9 mouse cellular contexts compared by ENCODE assay signal in the genomic region with DNA sequence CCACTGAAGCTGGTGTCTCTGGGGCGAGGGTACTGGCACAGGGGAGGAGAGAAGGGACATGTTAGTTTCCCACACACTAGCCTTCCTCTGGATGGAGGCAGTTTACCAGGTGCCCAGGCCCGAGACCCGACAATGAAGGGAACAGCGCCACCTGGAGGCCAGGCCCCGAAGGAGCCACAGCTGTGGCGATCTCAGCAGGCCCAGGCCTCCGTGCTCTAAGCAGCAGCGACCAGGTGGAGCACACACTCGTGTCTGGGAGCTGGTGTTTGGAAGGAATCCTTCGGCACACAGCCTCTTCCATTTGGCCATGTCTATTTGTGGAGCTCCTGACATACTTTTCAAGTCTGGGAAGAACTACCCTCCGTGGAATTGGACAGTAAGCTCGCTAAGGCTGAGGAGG. TPM values are rescaled to one million over a fixed set of nuclear protein-coding genes. Genes with fewer than 3 reads are reported as not detected.
DNase-seq lines count a peak whose midpoint lies in the region; ATAC-seq and TF ChIP-seq lines count a peak whose summit lies in the region.
"Had no signal": no experiment of that assay in that cellular context is flagged by ENCODE, and none has a peak within 500 bp of the region (broad histone marks: within the 10 kb centered on the region; RNA-seq: fewer than 3 reads in every experiment).

No protein-coding gene starts in this region.

- no peak for TF ChIP-seq POLR2A in bone marrow, adult 2 months (IDR thresholded peaks at IDR 0.05; ENCODE audit: borderline replicate concordance, control insufficient read depth, low read depth, low read length)
- TF ChIP-seq POLR2A in embryonic fibroblast, embryonic 13.5 days (IDR thresholded peaks at IDR 0.05; ENCODE audit: low read depth, low read length), result no peak

- no peak overlapping the region for H3K9ac ChIP-seq in hindbrain, embryonic 14.5 days
- H3K9ac ChIP-seq in neural tube, embryonic 13.5 days, result peak overlapping the region; percentile 43; the same call in 1 of the 2 replicates

- H3K36me3 ChIP-seq in hindbrain, embryonic 10.5 days, result peaks cover 57% of the 10 kb centered on the region
- peaks cover 26% of the 10 kb centered on the region for H3K36me3 ChIP-seq in hindbrain, embryonic 14.5 days (replicated peaks; ENCODE audit: control insufficient read depth, insufficient read depth)
- peaks cover 28% of the 10 kb centered on the region for H3K36me3 ChIP-seq in neural tube, embryonic 13.5 days

- ATAC-seq in hindbrain, embryonic 14.5 days (ENCODE audit: low FRiP score), result no peak
- ATAC-seq in neural tube, embryonic 13.5 days (ENCODE audit: low read depth), result no peak

- peak; percentile 89 for TF ChIP-seq CTCF in bone marrow, adult 2 months (IDR thresholded peaks at IDR 0.05; ENCODE audit: control insufficient read depth, insufficient read depth, low read length)
- peak; percentile 84 for TF ChIP-seq CTCF in embryonic fibroblast, embryonic 13.5 days (IDR thresholded peaks at IDR 0.05; ENCODE audit: borderline replicate concordance, insufficient read depth, low read length)

- WGBS in hindbrain, embryonic 10.5 days, result 31% methylated on average over 12 of the region's 12 CpGs
- 31% methylated on average over 12 of the region's 12 CpGs for WGBS in hindbrain, embryonic 14.5 days
- 39% methylated on average over 12 of the region's 12 CpGs for WGBS in bone marrow, adult 2 months
- 35% methylated on average over 12 of the region's 12 CpGs for WGBS in neural tube, embryonic 13.5 days

- H3K9me3 ChIP-seq in hindbrain, embryonic 10.5 days, result no peaks in the 10 kb centered on the region
- H3K9me3 ChIP-seq in hindbrain, embryonic 14.5 days (ENCODE audit: control insufficient read depth, low read length), result no peaks in the 10 kb centered on the region
- no peaks in the 10 kb centered on the region for H3K9me3 ChIP-seq in neural tube, embryonic 13.5 days

- DNase-seq in hindbrain, embryonic 10.5 days (ENCODE audit: low spot score), result peak; percentile 83
- no peak for DNase-seq in hindbrain, embryonic 14.5 days (ENCODE audit: low spot score)
- DNase-seq in kidney, adult 18-20 months, result peak; percentile 77
- peak; percentile 78 for DNase-seq in liver
- DNase-seq in testis, postnatal 10 days (ENCODE audit: low spot score), result peak; percentile 94

- H3K4me2 ChIP-seq in hindbrain, embryonic 14.5 days (replicated peaks), result no peak overlapping the region
- no peak overlapping the region for H3K4me2 ChIP-seq in neural tube, embryonic 13.5 days

- H3K27me3 ChIP-seq in hindbrain, embryonic 10.5 days (ENCODE audit: insufficient read depth, poor library complexity, severe bottlenecking), result no peaks in the 10 kb centered on the region
- H3K27me3 ChIP-seq in hindbrain, embryonic 14.5 days (ENCODE audit: control insufficient read depth, insufficient read depth, low read length), result no peaks in the 10 kb centered on the region
- 0 out of 2 replicates have a peak, but pooled peaks cover 7% of the 10 kb centered on the region for H3K27me3 ChIP-seq in neural tube, embryonic 13.5 days

- no peak overlapping the region for H3K27ac ChIP-seq in hindbrain, embryonic 10.5 days
- no peak overlapping the region for H3K27ac ChIP-seq in hindbrain, embryonic 14.5 days
- H3K27ac ChIP-seq in bone marrow, adult 2 months (ENCODE audit: control insufficient read depth, insufficient read depth, low read depth, low read length, poor library complexity), result no peak overlapping the region
- no peak overlapping the region for H3K27ac ChIP-seq in embryonic fibroblast, embryonic 13.5 days (ENCODE audit: insufficient read depth, low read length)
- H3K27ac ChIP-seq in neural tube, embryonic 13.5 days (replicated peaks), result 0 out of 2 replicates have a peak overlapping the region, but pooled peaks have one; percentile 7

- peaks cover 48% of the 10 kb centered on the region for H3K4me1 ChIP-seq in hindbrain, embryonic 10.5 days (replicated peaks)
- peaks cover 33% of the 10 kb centered on the region for H3K4me1 ChIP-seq in hindbrain, embryonic 14.5 days (replicated peaks; ENCODE audit: control insufficient read depth, insufficient read depth, low read length)
- no peaks in the 10 kb centered on the region; the same call in 1 of the 2 replicates for H3K4me1 ChIP-seq in bone marrow, adult 2 months (ENCODE audit: control insufficient read depth, insufficient read depth, low read length)
- H3K4me1 ChIP-seq in embryonic fibroblast, embryonic 13.5 days (ENCODE audit: control insufficient read depth, insufficient read depth, low read length), result no peaks in the 10 kb centered on the region; the same call in 1 of the 2 replicates
- H3K4me1 ChIP-seq in neural tube, embryonic 13.5 days (replicated peaks), result peaks cover 77% of the 10 kb centered on the region

- H3K4me3 ChIP-seq in hindbrain, embryonic 10.5 days, result no peak overlapping the region
- H3K4me3 ChIP-seq in hindbrain, embryonic 14.5 days (replicated peaks; ENCODE audit: low read length), result no peak overlapping the region
- no peak overlapping the region for H3K4me3 ChIP-seq in bone marrow, adult 2 months (replicated peaks; ENCODE audit: control insufficient read depth, low read depth, low read length)
- H3K4me3 ChIP-seq in embryonic fibroblast, embryonic 13.5 days (ENCODE audit: insufficient read depth, low read length), result no peak overlapping the region
- no peak overlapping the region for H3K4me3 ChIP-seq in neural tube, embryonic 13.5 days
- H3K4me3 ChIP-seq: erythroblast, embryonic 14.5 days had no signal

RNA-seq across cellular contexts. Expression of a gene that starts 8.5 kb away (rescaled TPM):
- polyA plus RNA-seq in hindbrain, embryonic 10.5 days (2016; fragmentation: Nextera tagmentation; extraction: Ambion mirVana), result 395 and 442 TPM in 2 replicates
- polyA plus RNA-seq in hindbrain, embryonic 14.5 days (2014; fragmentation: Nextera tagmentation; extraction: Ambion mirVana), result 359 and 406 TPM in 2 replicates
- 53.9 and 105 TPM in 2 replicates for polyA plus RNA-seq in bone marrow, adult 2 months (2011; ENCODE audit: insufficient read depth, insufficient read length, low replicate concordance, missing spikeins)
- 148 and 168 TPM in 2 replicates for polyA plus RNA-seq in embryonic fibroblast, embryonic 13.5 days (2011; ENCODE audit: insufficient read length, low read depth, missing spikeins)
- polyA plus RNA-seq in neural tube, embryonic 13.5 days (2015; fragmentation: Nextera tagmentation; extraction: Ambion mirVana), result 292 and 313 TPM in 2 replicates

RNA-seq across cellular contexts. Expression of a gene that starts 42.4 kb away (rescaled TPM):
- 0.06 and 0.31 TPM in 2 replicates for polyA plus RNA-seq in hindbrain, embryonic 10.5 days (2016; fragmentation: Nextera tagmentation; extraction: Ambion mirVana)
- 0.60 and 0.80 TPM in 2 replicates for polyA plus RNA-seq in hindbrain, embryonic 14.5 days (2014; fragmentation: Nextera tagmentation; extraction: Ambion mirVana)
- polyA plus RNA-seq in bone marrow, adult 2 months (2011; ENCODE audit: insufficient read depth, insufficient read length, low replicate concordance, missing spikeins), result not detected in 2 replicates
- not detected in 2 replicates for polyA plus RNA-seq in embryonic fibroblast, embryonic 13.5 days (2011; ENCODE audit: insufficient read length, low read depth, missing spikeins)
- polyA plus RNA-seq in neural tube, embryonic 13.5 days (2015; fragmentation: Nextera tagmentation; extraction: Ambion mirVana), result 0.18 and 0.61 TPM in 2 replicates
- polyA plus RNA-seq: erythroblast, embryonic 14.5 days had no signal
